Mouse (Mus musculus) stomach, adult 2 months (tissue): ENCODE results near the gene Dnajc1. TPM values are rescaled to one million over a fixed set of nuclear protein-coding genes. Genes with fewer than 3 reads are reported as not detected.

Experiments
- polyA plus RNA-seq: library from polyadenylated mRNA; depleted of rRNA; stranded (reverse); fragments of >200 nt; gene quantifications from 2 replicates; pipeline ENCODE4 v1.2.3, GENCODE M21; 2012; rRNA removed

Gene Dnajc1
- polyA plus RNA-seq, result 15.9 and 38.6 TPM in 2 replicates

DNA sequence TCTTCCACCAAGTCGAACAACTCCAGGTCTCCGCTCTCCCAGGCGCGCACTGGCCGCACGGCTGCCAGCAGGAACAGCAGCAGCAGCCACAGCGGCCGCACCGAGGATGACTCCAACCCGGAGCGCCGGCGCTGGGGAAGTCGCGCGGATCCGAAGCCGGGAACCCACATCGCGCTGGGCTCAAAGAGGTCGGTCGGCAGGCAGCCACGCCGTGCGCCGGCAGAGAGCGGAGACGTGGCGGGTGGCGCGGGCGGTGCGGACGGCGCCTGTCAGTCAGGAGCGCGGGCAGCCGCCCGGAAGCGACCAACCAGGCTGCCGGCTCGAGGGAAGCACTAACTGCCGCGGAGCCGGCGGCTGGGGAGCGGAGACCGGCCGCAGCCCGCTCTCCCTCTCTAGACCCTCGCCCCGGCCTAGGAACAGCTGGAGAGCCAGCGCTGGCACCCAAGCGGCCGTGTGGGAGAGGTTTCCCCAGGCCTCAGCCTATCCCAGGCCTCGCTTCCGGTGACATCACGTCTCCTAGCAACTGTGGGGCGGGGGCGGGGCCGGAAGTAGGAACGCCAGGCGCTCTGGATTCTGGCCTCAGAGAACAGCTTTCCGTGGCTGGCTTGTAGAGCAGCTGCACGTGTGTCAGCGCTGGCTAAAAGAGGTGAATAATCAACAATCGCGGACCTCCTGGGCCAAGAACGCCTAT is at the start of gene Dnajc1:
Gene Dnajc1 (minus strand): TSS at position 500 of the 691 bp plus-strand sequence.

